In genomic region chr1:191445831-191446258, GRCm38 (mm10) we compare ENCODE assay signal across 8 mouse cellular contexts. TPM values are rescaled to one million over a fixed set of nuclear protein-coding genes. Genes with fewer than 3 reads are reported as not detected.
DNase-seq lines count a peak whose midpoint lies in the region; ATAC-seq and TF ChIP-seq lines count a peak whose summit lies in the region.

No protein-coding gene starts in this region.

- H3K27me3 ChIP-seq in liver, postnatal 0 days (ENCODE audit: insufficient read depth, low read length): no peaks in the 10 kb centered on the region
- no peaks in the 10 kb centered on the region for H3K27me3 ChIP-seq in hindbrain, embryonic 13.5 days

- H3K9me3 ChIP-seq in liver, postnatal 0 days (ENCODE audit: low read length): no peaks in the 10 kb centered on the region
- no peaks in the 10 kb centered on the region for H3K9me3 ChIP-seq in hindbrain, embryonic 13.5 days

- peak; percentile 81 for TF ChIP-seq EP300 in liver, postnatal 0 days (IDR thresholded peaks at IDR 0.05; ENCODE audit: low read depth)

- no peak overlapping the region for H3K4me3 ChIP-seq in liver, postnatal 0 days (ENCODE audit: low read depth, low read length)
- no peak overlapping the region for H3K4me3 ChIP-seq in hindbrain, embryonic 13.5 days

- no peaks in the 10 kb centered on the region for H3K36me3 ChIP-seq in liver, postnatal 0 days (replicated peaks; ENCODE audit: insufficient read depth, low read length)
- H3K36me3 ChIP-seq in hindbrain, embryonic 13.5 days: no peaks in the 10 kb centered on the region

- WGBS in liver, postnatal 0 days (ENCODE audit: insufficient replicate concordance): 18% methylated on average over 9 of the region's 9 CpGs
- WGBS in hindbrain, embryonic 13.5 days: 75% methylated on average over 9 of the region's 9 CpGs

- peaks cover 56% of the 10 kb centered on the region for H3K4me1 ChIP-seq in liver, postnatal 0 days (ENCODE audit: insufficient read depth)
- no peaks in the 10 kb centered on the region for H3K4me1 ChIP-seq in hindbrain, embryonic 13.5 days (replicated peaks)

- peak; percentile 66 for ATAC-seq in inflammation-experienced regulatory T-cells, adult 6 months
- ATAC-seq in liver, postnatal 0 days: peak; percentile 79
- no peak for ATAC-seq in hindbrain, embryonic 13.5 days (ENCODE audit: low FRiP score)

- TF ChIP-seq CTCF in liver, postnatal 0 days (IDR thresholded peaks at IDR 0.05; ENCODE audit: low read depth): no peak

- H3K9ac ChIP-seq in liver, postnatal 0 days (replicated peaks): peak overlapping the region; percentile 44
- no peak overlapping the region for H3K9ac ChIP-seq in hindbrain, embryonic 13.5 days

- H3K4me2 ChIP-seq in liver, postnatal 0 days (ENCODE audit: low read depth, low read length): peak overlapping the region; percentile 44
- H3K4me2 ChIP-seq in hindbrain, embryonic 13.5 days: no peak overlapping the region

- peak overlapping the region; percentile 94 for H3K27ac ChIP-seq in liver, postnatal 0 days (ENCODE audit: low read depth)
- no peak overlapping the region for H3K27ac ChIP-seq in hindbrain, embryonic 13.5 days

- DNase-seq in CD8-positive naive resting alpha-beta T cell, adult 2 months (ENCODE audit: low read depth in 2 of 2, low spot score in 2 of 2): peak; percentile 60
- DNase-seq in liver, postnatal 0 days: peak; percentile 64
- DNase-seq in spleen, postnatal 10 days (ENCODE audit: low spot score in 2 of 2): peak; percentile 31 to 60
- DNase-seq in adrenal gland, adult 2 months: no peak
- DNase-seq in frontal cortex, postnatal 10 days (ENCODE audit: low spot score in 2 of 2): no peak
- no peak for DNase-seq in heart, adult 8-10 months (ENCODE audit: low spot score)

RNA-seq across cellular contexts. Expression of gene Ppp2r5a, which starts 42.8 kb away (rescaled TPM):
- polyA plus RNA-seq in inflammation-experienced regulatory T-cells, adult 6 months (2017; shearing (Covaris generic)): 10 to 100 TPM; 33.7 to 66.6 (median 43.3) TPM
- polyA plus RNA-seq in liver, postnatal 0 days (2015; fragmentation: Nextera tagmentation; extraction: Ambion mirVana): 27.1 and 30.7 TPM in 2 replicates
- total RNA-seq in adrenal gland, adult 2 months (2021): 100 to 1,000 TPM; 212 to 218 TPM
- polyA plus RNA-seq in adrenal gland, adult 2 months (2012; rRNA removed): 93.3 and 162 TPM in 2 replicates
- 5.3 and 7.5 TPM in 2 replicates for polyA plus RNA-seq in hindbrain, embryonic 13.5 days (2015; fragmentation: Nextera tagmentation; extraction: Ambion mirVana)
- total RNA-seq in heart, adult 8-10 months (2022): 10 to 100 TPM; 94.2 to 98.9 (median 97.9) TPM

Comparison
In these comparisons a context has a peak if more than half of its experiments do, and no peak if none do; other contexts are left out.
1. DNase-seq: peak in CD8-positive naive resting alpha-beta T cell, adult 2 months (2 of 2), liver, postnatal 0 days (single experiment) and spleen, postnatal 10 days (2 of 2); none in adrenal gland, adult 2 months (single experiment), frontal cortex, postnatal 10 days (0 of 2) and heart, adult 8-10 months (single experiment).